Mouse (Mus musculus) forebrain, embryonic 16.5 days (tissue): ENCODE measurements around the gene Eif2b2. TPM values are rescaled to one million over a fixed set of nuclear protein-coding genes. Genes with fewer than 3 reads are reported as not detected.

Source experiments
- ATAC-seq: fragments of 200-750 bp; cut with Nextera tagmentation; 2 replicates; pipeline ENCODE4 v1.8.0; 2017; ENCODE audit warnings: mild to moderate bottlenecking, moderate library complexity
- H3K27ac ChIP-seq: fragments of 300-500 bp; sonication (generic); 2 replicates; pipeline ENCODE4 v1.5.1; 2014; ENCODE audit warnings: low read length, control low read depth
- H3K27me3 ChIP-seq: fragments of 300-500 bp; sonication (generic); replicated peaks from 2 replicates; pipeline ENCODE4 v1.6.1; 2014; ENCODE audit warnings: low read length; ENCODE audit not compliant: control insufficient read depth, insufficient read depth
- H3K36me3 ChIP-seq: fragments of 300-500 bp; sonication (generic); 2 replicates; pipeline ENCODE4 v1.6.1; 2014; ENCODE audit not compliant: control insufficient read depth, insufficient read depth
- H3K4me1 ChIP-seq: fragments of 300-500 bp; sonication (generic); replicated peaks from 2 replicates; pipeline ENCODE4 v1.6.1; 2014; ENCODE audit warnings: low read length; ENCODE audit not compliant: control insufficient read depth, insufficient read depth
- H3K4me2 ChIP-seq: fragments of 300-500 bp; sonication (generic); 2 replicates; pipeline ENCODE4 v1.6.1; 2014; ENCODE audit warnings: mild to moderate bottlenecking, low read length, control low read depth
- H3K4me3 ChIP-seq: fragments of 300-500 bp; sonication (generic); replicated peaks from 2 replicates; pipeline ENCODE4 v1.5.1; 2014; ENCODE audit warnings: mild to moderate bottlenecking, low read length, control low read depth
- H3K9ac ChIP-seq: fragments of 300-500 bp; sonication (generic); replicated peaks from 2 replicates; pipeline ENCODE4 v1.6.1; 2014; ENCODE audit warnings: low read depth, low read length, control low read depth
- H3K9me3 ChIP-seq: fragments of 300-500 bp; sonication (generic); 2 replicates; pipeline ENCODE4 v1.6.1; 2016; ENCODE audit warnings: low read length; ENCODE audit not compliant: control insufficient read depth
- WGBS: fragments of 180-500 bp; shearing (Covaris S2); extraction: QIAGEN DNeasy Blood & Tissue Kit; methylation state at CpG from one replicate; pipeline ENCODE4 v1.1.7; 2014; 5-methylcytosine and 5-hydroxymethylcytosine counted together
- polyA plus RNA-seq: library from polyadenylated mRNA; unstranded; fragments of >200 nt; fragmentation: Nextera tagmentation; extraction: Ambion mirVana; gene quantifications from 2 replicates; pipeline ENCODE4 v1.2.1, GENCODE M21; 2015

Gene Eif2b2
- polyA plus RNA-seq, 1 experiment from 2014 or later: 76.9 TPM

DNA sequence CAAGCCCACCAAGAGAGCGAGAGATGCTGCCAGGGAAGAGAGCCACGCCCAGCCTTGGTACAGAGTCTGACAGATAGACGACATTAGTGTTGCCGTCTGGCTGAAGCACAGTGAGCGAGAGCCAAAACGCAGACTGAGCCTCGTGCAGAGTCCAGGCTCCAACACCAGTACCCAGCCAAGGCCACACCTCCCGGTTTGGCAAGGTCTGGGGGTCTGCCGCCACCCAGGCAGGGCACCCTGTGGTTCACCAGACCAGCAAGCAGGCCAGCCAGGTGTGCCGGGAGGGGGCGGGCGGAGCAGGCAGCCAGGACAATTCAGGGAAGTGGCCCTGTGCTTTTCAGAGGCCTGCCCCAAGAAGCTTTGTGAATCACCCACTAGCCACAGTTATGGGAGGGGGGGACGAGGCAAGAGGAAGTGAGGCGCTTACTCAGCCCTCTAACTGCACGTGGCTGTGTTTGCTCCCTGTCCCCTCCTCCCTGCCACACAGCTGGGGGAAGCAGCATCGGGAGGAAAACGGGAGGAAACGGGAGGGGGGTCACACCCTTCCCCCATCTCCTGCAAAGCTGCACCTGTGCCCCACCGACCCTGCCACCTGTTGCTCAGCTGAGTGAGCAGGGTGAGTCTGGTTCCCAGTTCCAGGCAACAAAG lies 26.7 kb upstream of the Eif2b2 start:
- 0 out of 2 replicates have a peak, but pooled peaks have one; percentile 43 for ATAC-seq
- 25% methylated on average over 19 of the region's 19 CpGs for WGBS

DNA sequence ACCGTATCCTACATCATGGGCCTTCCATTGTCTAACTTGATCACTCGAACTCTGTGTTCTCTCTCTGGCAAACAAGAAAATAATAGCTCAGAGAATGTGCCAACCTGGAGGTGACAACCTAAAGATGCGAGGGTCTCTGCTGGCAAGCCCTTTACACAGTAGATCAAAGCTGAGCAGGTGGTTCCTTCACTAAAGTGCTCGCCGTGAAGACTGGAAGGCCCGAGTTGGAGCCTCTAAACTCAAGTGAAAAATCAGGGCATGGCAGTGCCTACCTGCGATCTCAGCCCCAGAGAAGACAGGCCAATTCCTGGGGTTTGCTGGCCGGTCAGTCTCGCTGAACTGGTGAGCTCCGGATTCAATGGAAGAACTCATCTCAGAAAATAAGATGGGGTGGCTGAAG lies 26.1 kb upstream of the Eif2b2 start:
- H3K27me3 ChIP-seq: no peaks in the 10 kb centered on the region
- H3K9me3 ChIP-seq: no peaks in the 10 kb centered on the region
- no peak overlapping the region for H3K9ac ChIP-seq
- H3K36me3 ChIP-seq: no peaks in the 10 kb centered on the region
- H3K4me3 ChIP-seq: no peak overlapping the region
- no peak overlapping the region for H3K4me2 ChIP-seq
- ATAC-seq: no peak
- WGBS: 80% methylated on average over 10 of the region's 10 CpGs
- no peak overlapping the region for H3K27ac ChIP-seq
- H3K4me1 ChIP-seq: peaks cover 22% of the 10 kb centered on the region

More for the DNA sequence above, 26.7 kb upstream of the Eif2b2 start:
- H3K9me3 ChIP-seq: no peaks in the 10 kb centered on the region
- no peaks in the 10 kb centered on the region for H3K36me3 ChIP-seq
- peaks cover 22% of the 10 kb centered on the region for H3K4me1 ChIP-seq
- H3K9ac ChIP-seq: no peak overlapping the region
- no peaks in the 10 kb centered on the region for H3K27me3 ChIP-seq
- no peak overlapping the region for H3K4me3 ChIP-seq
- H3K4me2 ChIP-seq: no peak overlapping the region
- H3K27ac ChIP-seq: no peak overlapping the region

GRCm38 (mm10) chr12:85193923-85194622 lies 25.2 kb upstream of the Eif2b2 start:
- Histone ChIP-seq H3K4me2 (no peak overlapping the region), H3K4me1 (peaks cover 22% of the 10 kb centered on the region), H3K36me3 (no peaks in the 10 kb centered on the region), H3K27me3 (no peaks in the 10 kb centered on the region), H3K9me3 (no peaks in the 10 kb centered on the region), H3K9ac (no peak overlapping the region), H3K27ac (no peak overlapping the region), H3K4me3 (no peak overlapping the region)
- 82% methylated on average over 11 of the region's 11 CpGs for WGBS
- ATAC-seq: peak; percentile 47; the same call in 1 of the 2 replicates

GRCm38 (mm10) chr12:85194623-85195018 lies 24.7 kb upstream of the Eif2b2 start:
- no peak overlapping the region for H3K4me3 ChIP-seq
- no peaks in the 10 kb centered on the region for H3K9me3 ChIP-seq
- no peak overlapping the region for H3K4me2 ChIP-seq
- H3K27me3 ChIP-seq: no peaks in the 10 kb centered on the region
- H3K27ac ChIP-seq: no peak overlapping the region
- ATAC-seq: peak; percentile 61; the same call in 1 of the 2 replicates
- peaks cover 22% of the 10 kb centered on the region for H3K4me1 ChIP-seq
- no peak overlapping the region for H3K9ac ChIP-seq
- H3K36me3 ChIP-seq: no peaks in the 10 kb centered on the region
- 18% methylated on average over 4 of the region's 4 CpGs for WGBS

- WGBS: 90% methylated on average over 5 of the region's 5 CpGs
- no peaks in the 10 kb centered on the region for H3K9me3 ChIP-seq
- no peak overlapping the region for H3K9ac ChIP-seq
- no peaks in the 10 kb centered on the region for H3K27me3 ChIP-seq
- H3K36me3 ChIP-seq: no peaks in the 10 kb centered on the region
- no peak overlapping the region for H3K4me3 ChIP-seq
- H3K4me1 ChIP-seq: peaks cover 22% of the 10 kb centered on the region
- no peak overlapping the region for H3K27ac ChIP-seq
- no peak for ATAC-seq
- H3K4me2 ChIP-seq: no peak overlapping the region
Measured at GRCm38 (mm10) chr12:85195086-85195485, 24.2 kb upstream of the Eif2b2 start.

GRCm38 (mm10) chr12:85196191-85196590 lies 23.1 kb upstream of the Eif2b2 start:
- H3K27ac ChIP-seq: no peak overlapping the region
- no peaks in the 10 kb centered on the region for H3K36me3 ChIP-seq
- H3K27me3 ChIP-seq: no peaks in the 10 kb centered on the region
- H3K9me3 ChIP-seq: no peaks in the 10 kb centered on the region
- H3K4me2 ChIP-seq: no peak overlapping the region
- H3K4me1 ChIP-seq: peaks cover 25% of the 10 kb centered on the region
- ATAC-seq: no peak
- no peak overlapping the region for H3K9ac ChIP-seq
- no peak overlapping the region for H3K4me3 ChIP-seq
- 94% methylated on average over 10 of the region's 10 CpGs for WGBS

GRCm38 (mm10) chr12:85197371-85197770 lies 21.9 kb upstream of the Eif2b2 start:
- Histone ChIP-seq H3K9ac (no peak overlapping the region), H3K27ac (no peak overlapping the region), H3K27me3 (no peaks in the 10 kb centered on the region), H3K36me3 (no peaks in the 10 kb centered on the region), H3K9me3 (no peaks in the 10 kb centered on the region), H3K4me2 (no peak overlapping the region), H3K4me1 (peaks cover 26% of the 10 kb centered on the region), H3K4me3 (no peak overlapping the region)
- no peak for ATAC-seq
- WGBS: 80% methylated on average over 7 of the region's 7 CpGs

DNA sequence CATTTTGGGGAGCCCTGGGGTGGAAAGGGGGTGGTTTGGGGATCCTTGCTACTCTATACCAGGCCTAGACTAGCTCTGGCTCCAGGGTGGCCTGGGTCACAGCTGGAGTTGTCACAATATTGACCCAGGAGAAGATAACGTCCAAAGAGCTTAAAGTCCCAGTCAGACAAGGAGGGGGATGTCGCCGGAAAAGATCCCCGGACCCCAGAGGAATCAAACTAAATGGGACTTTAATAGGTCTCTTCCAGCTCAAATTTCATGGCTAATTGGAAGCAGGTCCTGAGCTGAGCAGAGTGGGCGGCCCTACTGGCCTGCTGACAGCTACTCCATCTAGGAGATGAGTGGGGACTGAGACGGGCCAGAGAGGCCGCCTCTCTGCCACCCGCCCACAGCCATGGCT lies 21.3 kb upstream of the Eif2b2 start:
- Histone ChIP-seq H3K27me3 (no peaks in the 10 kb centered on the region), H3K9ac (no peak overlapping the region), H3K9me3 (no peaks in the 10 kb centered on the region), H3K4me2 (no peak overlapping the region), H3K27ac (no peak overlapping the region), H3K4me1 (peaks cover 20% of the 10 kb centered on the region), H3K36me3 (no peaks in the 10 kb centered on the region), H3K4me3 (no peak overlapping the region)
- ATAC-seq: no peak
- 35% methylated on average over 8 of the region's 8 CpGs for WGBS

DNA sequence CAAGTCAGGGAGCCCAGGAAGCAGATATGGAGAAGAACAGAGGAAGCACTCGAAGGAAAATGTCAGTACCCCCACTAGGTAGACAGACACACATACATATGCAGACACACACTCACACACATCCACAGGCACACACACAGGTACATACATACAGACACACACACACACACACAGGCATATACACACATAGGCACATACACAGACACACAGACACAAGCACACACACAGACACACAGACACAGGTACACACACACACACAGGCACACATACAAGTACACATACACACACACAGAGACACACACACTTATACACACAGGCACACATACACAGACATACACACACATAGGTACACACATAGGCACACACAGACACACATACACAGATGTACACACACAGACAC lies 19.3 kb upstream of the Eif2b2 start:
- no peak overlapping the region for H3K27ac ChIP-seq
- no peaks in the 10 kb centered on the region for H3K27me3 ChIP-seq
- ATAC-seq: no peak
- 64% methylated on average over 1 of the region's 1 CpGs for WGBS
- no peaks in the 10 kb centered on the region for H3K9me3 ChIP-seq
- no peaks in the 10 kb centered on the region for H3K36me3 ChIP-seq
- no peak overlapping the region for H3K4me3 ChIP-seq
- no peak overlapping the region for H3K9ac ChIP-seq
- peaks cover 9% of the 10 kb centered on the region for H3K4me1 ChIP-seq
- no peak overlapping the region for H3K4me2 ChIP-seq
